Mouse (Mus musculus): ENCODE results near the gene Taok3. TPM values are rescaled to one million over a fixed set of nuclear protein-coding genes. Genes with fewer than 3 reads are reported as not detected.

The Taok3 gene
- polyA plus RNA-seq, 1 experiment = 25.1 TPM

DNA sequence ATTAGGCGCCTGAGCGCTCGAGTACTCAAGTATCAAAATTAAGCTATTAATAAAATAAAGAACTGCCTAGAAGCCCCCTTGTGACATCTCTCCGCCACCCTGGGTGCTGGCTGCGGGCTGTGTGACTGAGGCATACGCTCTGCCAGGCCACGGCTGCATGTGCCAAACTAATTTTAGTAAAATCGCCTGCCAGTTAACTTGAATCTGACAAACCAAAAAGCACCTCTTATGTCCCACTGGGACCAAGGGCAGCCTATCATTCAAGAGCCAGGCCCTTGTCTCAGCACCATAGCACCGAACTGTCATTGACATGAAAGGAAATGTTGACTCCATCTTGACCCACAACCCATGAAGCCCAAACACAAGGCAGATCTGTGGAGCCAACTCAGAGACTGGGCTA lies 14.2 kb upstream of the Taok3 start:
- TF ChIP-seq CTCF (IDR thresholded peaks at IDR 0.05; ENCODE audit: borderline replicate concordance, insufficient read depth, low read length) (no peak), POLR2A (IDR thresholded peaks at IDR 0.05; ENCODE audit: low read depth, low read length) (no peak)
- no peak overlapping the region for H3K4me3 ChIP-seq (ENCODE audit: insufficient read depth, low read length)
- no peaks in the 10 kb centered on the region for H3K4me1 ChIP-seq (ENCODE audit: control insufficient read depth, insufficient read depth, low read length)
- no peak overlapping the region for H3K27ac ChIP-seq (ENCODE audit: insufficient read depth, low read length)

- H3K4me1 ChIP-seq (ENCODE audit: control insufficient read depth, insufficient read depth, low read length) = no peaks in the 10 kb centered on the region
- H3K4me3 ChIP-seq (ENCODE audit: insufficient read depth, low read length) = no peak overlapping the region
- no peak overlapping the region for H3K27ac ChIP-seq (ENCODE audit: insufficient read depth, low read length)
- TF ChIP-seq CTCF (IDR thresholded peaks at IDR 0.05; ENCODE audit: borderline replicate concordance, insufficient read depth, low read length) = no peak
- TF ChIP-seq POLR2A (IDR thresholded peaks at IDR 0.05; ENCODE audit: low read depth, low read length) = no peak
Observed at GRCm38 (mm10) chr5:117108292-117108691, 11.6 kb upstream of the Taok3 start.

GRCm38 (mm10) chr5:117108731-117109130 lies 11.2 kb upstream of the Taok3 start:
- TF ChIP-seq POLR2A (IDR thresholded peaks at IDR 0.05; ENCODE audit: low read depth, low read length) = no peak
- no peak for TF ChIP-seq CTCF (IDR thresholded peaks at IDR 0.05; ENCODE audit: borderline replicate concordance, insufficient read depth, low read length)
- no peaks in the 10 kb centered on the region for H3K4me1 ChIP-seq (ENCODE audit: control insufficient read depth, insufficient read depth, low read length)
- no peak overlapping the region for H3K4me3 ChIP-seq (ENCODE audit: insufficient read depth, low read length)
- no peak overlapping the region for H3K27ac ChIP-seq (ENCODE audit: insufficient read depth, low read length)

DNA sequence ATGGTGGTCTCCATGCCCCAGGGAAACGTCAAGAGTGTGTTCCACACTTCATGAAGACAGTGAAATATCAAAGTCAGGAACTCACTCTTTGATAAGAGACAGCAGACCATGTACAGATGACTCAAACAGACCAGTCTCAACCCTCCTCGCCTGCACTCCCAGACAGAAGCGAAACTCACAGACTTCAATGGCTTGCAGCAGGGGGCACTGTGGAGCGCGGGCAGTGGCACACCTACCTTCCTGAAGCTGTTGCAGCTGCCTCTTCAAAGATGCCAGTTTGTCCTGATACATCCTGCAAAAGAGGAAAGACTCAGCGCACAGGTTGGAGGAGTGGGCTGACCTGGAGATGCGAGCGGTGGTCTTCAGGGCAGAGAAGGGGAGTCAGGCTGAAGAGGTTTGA lies 10.4 kb upstream of the Taok3 start:
- no peak overlapping the region for H3K4me3 ChIP-seq (ENCODE audit: insufficient read depth, low read length)
- H3K27ac ChIP-seq (ENCODE audit: insufficient read depth, low read length) = no peak overlapping the region
- H3K4me1 ChIP-seq (ENCODE audit: control insufficient read depth, insufficient read depth, low read length) = peaks cover 3% of the 10 kb centered on the region; the same call in 1 of the 2 replicates
- TF ChIP-seq POLR2A (IDR thresholded peaks at IDR 0.05; ENCODE audit: low read depth, low read length) (no peak), CTCF (IDR thresholded peaks at IDR 0.05; ENCODE audit: borderline replicate concordance, insufficient read depth, low read length) (peak; percentile 41; the same call in 1 of the 2 replicates)

DNA sequence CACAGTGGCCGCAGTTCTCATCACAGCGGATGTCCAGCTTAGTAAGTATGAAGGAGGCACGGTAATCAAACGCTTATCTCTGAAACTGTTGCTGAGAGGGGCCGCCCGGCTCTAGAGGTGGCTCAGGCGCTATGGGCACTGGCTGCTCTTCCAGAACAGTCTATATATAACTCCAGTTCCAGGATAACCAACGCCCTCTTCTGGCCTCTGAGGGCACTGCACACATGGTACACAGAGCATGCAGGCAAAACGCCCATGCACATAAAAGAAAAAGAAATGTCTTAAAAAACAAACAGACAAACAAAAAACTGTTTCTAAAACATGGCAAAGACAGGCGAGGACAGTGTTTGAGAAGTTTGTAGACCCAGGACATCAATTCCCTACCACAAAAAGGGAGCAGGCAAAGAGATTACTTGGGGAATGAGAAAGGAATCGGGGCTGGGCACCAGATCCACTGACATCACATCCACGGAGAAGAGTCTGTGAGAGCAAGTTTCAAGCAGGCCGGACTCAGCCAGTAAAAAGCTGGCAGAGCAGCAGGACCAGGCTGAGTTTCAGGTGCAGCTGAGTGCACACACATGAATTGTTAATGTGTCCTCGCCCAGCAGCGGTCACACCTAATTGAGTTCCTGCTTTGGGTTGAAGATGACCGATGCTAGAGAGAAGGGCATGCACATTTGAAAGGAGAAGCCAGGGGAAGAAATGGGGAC lies 8.7 kb upstream of the Taok3 start:
- H3K27ac ChIP-seq (ENCODE audit: insufficient read depth, low read length) = no peak overlapping the region
- H3K4me1 ChIP-seq (ENCODE audit: control insufficient read depth, insufficient read depth, low read length) = peaks cover 3% of the 10 kb centered on the region; the same call in 1 of the 2 replicates
- no peak for TF ChIP-seq POLR2A (IDR thresholded peaks at IDR 0.05; ENCODE audit: low read depth, low read length)
- TF ChIP-seq CTCF (IDR thresholded peaks at IDR 0.05; ENCODE audit: borderline replicate concordance, insufficient read depth, low read length) = no peak; the same call in 1 of the 2 replicates

GRCm38 (mm10) chr5:117111774-117112112 lies 8.2 kb upstream of the Taok3 start:
- Histone ChIP-seq H3K4me3 (ENCODE audit: insufficient read depth, low read length) (no peak overlapping the region), H3K27ac (ENCODE audit: insufficient read depth, low read length) (no peak overlapping the region), H3K4me1 (ENCODE audit: control insufficient read depth, insufficient read depth, low read length) (peaks cover 3% of the 10 kb centered on the region; the same call in 1 of the 2 replicates)
- TF ChIP-seq CTCF (IDR thresholded peaks at IDR 0.05; ENCODE audit: borderline replicate concordance, insufficient read depth, low read length) (no peak), POLR2A (IDR thresholded peaks at IDR 0.05; ENCODE audit: low read depth, low read length) (no peak)

More for the DNA sequence above, 8.7 kb upstream of the Taok3 start:
- H3K4me3 ChIP-seq (ENCODE audit: insufficient read depth, low read length) = no peak overlapping the region

GRCm38 (mm10) chr5:117113330-117113729 lies 6.6 kb upstream of the Taok3 start:
- Histone ChIP-seq H3K27ac (ENCODE audit: insufficient read depth, low read length) (no peak overlapping the region), H3K4me1 (ENCODE audit: control insufficient read depth, insufficient read depth, low read length) (peaks cover 3% of the 10 kb centered on the region; the same call in 1 of the 2 replicates), H3K4me3 (ENCODE audit: insufficient read depth, low read length) (no peak overlapping the region)
- TF ChIP-seq CTCF (IDR thresholded peaks at IDR 0.05; ENCODE audit: borderline replicate concordance, insufficient read depth, low read length) = no peak

DNA sequence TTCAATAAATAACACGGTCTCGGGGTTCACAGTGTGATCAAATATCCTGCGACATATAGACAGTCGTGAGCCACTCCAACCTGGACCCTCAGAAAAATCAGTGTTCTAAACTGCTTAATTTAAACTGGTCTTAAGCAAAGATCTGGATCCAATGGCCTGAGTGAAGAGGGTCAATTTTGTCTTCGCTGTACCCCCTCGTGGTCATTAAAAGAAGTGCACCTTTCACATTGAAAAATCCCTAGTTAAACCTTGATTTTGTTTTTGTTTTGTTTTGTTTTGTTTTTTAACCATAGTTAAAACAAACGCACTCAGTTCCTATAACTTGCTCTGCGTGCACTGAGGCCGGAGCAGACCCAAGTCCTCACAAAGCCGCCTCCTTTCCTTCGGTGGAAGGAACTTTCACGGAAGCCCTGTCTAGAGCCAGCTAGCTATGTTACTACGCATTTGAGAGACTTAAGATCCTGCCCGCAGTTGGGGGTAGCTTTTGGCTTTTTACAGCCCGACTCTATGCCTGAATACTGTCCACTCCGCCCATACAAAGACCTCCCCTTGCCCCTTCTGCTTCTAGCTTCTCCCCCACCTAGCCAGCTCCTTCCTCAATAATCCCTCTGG lies 5.2 kb upstream of the Taok3 start:
- TF ChIP-seq CTCF (IDR thresholded peaks at IDR 0.05; ENCODE audit: borderline replicate concordance, insufficient read depth, low read length) (no peak), POLR2A (IDR thresholded peaks at IDR 0.05; ENCODE audit: low read depth, low read length) (no peak)
- H3K4me1 ChIP-seq (ENCODE audit: control insufficient read depth, insufficient read depth, low read length) = peaks cover 3% of the 10 kb centered on the region; the same call in 1 of the 2 replicates
- H3K4me3 ChIP-seq (ENCODE audit: insufficient read depth, low read length) = peak overlapping the region; percentile 84
- H3K27ac ChIP-seq (ENCODE audit: insufficient read depth, low read length) = 0 out of 2 replicates have a peak overlapping the region, but pooled peaks have one; percentile 24

- H3K4me1 ChIP-seq (ENCODE audit: control insufficient read depth, insufficient read depth, low read length) = peaks cover 3% of the 10 kb centered on the region; the same call in 1 of the 2 replicates
- peak overlapping the region; percentile 24; the same call in 1 of the 2 replicates for H3K27ac ChIP-seq (ENCODE audit: insufficient read depth, low read length)
- H3K4me3 ChIP-seq (ENCODE audit: insufficient read depth, low read length) = peak overlapping the region; percentile 84
- TF ChIP-seq POLR2A (IDR thresholded peaks at IDR 0.05; ENCODE audit: low read depth, low read length) (no peak), CTCF (IDR thresholded peaks at IDR 0.05; ENCODE audit: borderline replicate concordance, insufficient read depth, low read length) (no peak)
Observed at GRCm38 (mm10) chr5:117115193-117115767, 4.6 kb upstream of the Taok3 start.
